Mouse (Mus musculus): ENCODE measurements at regions not wholly inside any gene's neighbourhood (a gene's known extent, or its start where the extent isn't known, plus 50 kb on each side); places are given as distances from the start of the nearest gene placed in this dataset.

- TF ChIP-seq POLR2A (IDR thresholded peaks at IDR 0.05; ENCODE audit: low read depth, low read length) (no peak), CTCF (IDR thresholded peaks at IDR 0.05; ENCODE audit: borderline replicate concordance, insufficient read depth, low read length) (no peak)
Measured at GRCm38 (mm10) chr7:136342211-136342799, 552.1 kb upstream of the Mgmt start.

All from embryonic fibroblast, embryonic 13.5 days (primary cell).